Mouse (Mus musculus) MEL (cell line): ENCODE measurements around the gene Dydc2. TPM values are rescaled to one million over a fixed set of nuclear protein-coding genes. Genes with fewer than 3 reads are reported as not detected.

Experiments used
- DNase-seq: peaks from one replicate; pipeline ENCODE4 v3.0.0; 2011; ENCODE audit warnings: low read depth, low spot score
- H3K27ac ChIP-seq: 2 replicates; pipeline ENCODE4 v1.5.1; 2012; ENCODE audit warnings: low read depth, mild to moderate bottlenecking, control low read depth, low read length, moderate library complexity; ENCODE audit not compliant: control insufficient read depth
- H3K27me3 ChIP-seq, 2 experiments: fragments of 150-350 bp in 1 of 2; sonication (generic) in 1 of 2; 2 replicates each; pipeline ENCODE4 v1.6.1; 2012; ENCODE audit warnings: low read length in 2 of 2, mild to moderate bottlenecking in 2 of 2, improper control_type of control experiment in 1 of 2, moderate library complexity in 1 of 2; ENCODE audit not compliant: insufficient read depth in 2 of 2, control insufficient read depth in 1 of 2
- H3K36me3 ChIP-seq, 2 experiments: 2 replicates each; pipeline ENCODE4 v1.6.1; 2012 to 2014; ENCODE audit warnings: low read length in 2 of 2, improper control_type of control experiment in 1 of 2, inconsistent platforms in 1 of 2, mild to moderate bottlenecking in 1 of 2; ENCODE audit not compliant: insufficient read depth in 2 of 2, control insufficient read depth in 1 of 2
- H3K4me1 ChIP-seq, 2 experiments: fragments of 150-350 bp in 1 of 2; sonication (generic) in 1 of 2; 2 replicates each; pipeline ENCODE4 v1.6.1; 2012; ENCODE audit warnings: low read length in 2 of 2, improper control_type of control experiment in 1 of 2, mild to moderate bottlenecking in 1 of 2; ENCODE audit not compliant: insufficient read depth in 2 of 2, control insufficient read depth in 1 of 2
- H3K4me3 ChIP-seq, 2 experiments: fragments of 150-350 bp in 1 of 2; sonication (generic) in 1 of 2; 2 replicates each; pipeline ENCODE4 v1.5.1; 2012; ENCODE audit warnings: low read depth in 2 of 2, low read length in 2 of 2, mild to moderate bottlenecking in 2 of 2, moderate library complexity in 2 of 2, control low read depth in 1 of 2, improper control_type of control experiment in 1 of 2; ENCODE audit not compliant: control insufficient read depth in 1 of 2, insufficient read depth in 1 of 2
- H3K79me2 ChIP-seq: 2 replicates; pipeline ENCODE4 v1.6.1; 2012; ENCODE audit warnings: mild to moderate bottlenecking, low read length, moderate library complexity; ENCODE audit not compliant: control insufficient read depth, poor library complexity, insufficient read depth
- H3K9ac ChIP-seq: 2 replicates; pipeline ENCODE4 v1.6.1; 2012; ENCODE audit warnings: low read depth, mild to moderate bottlenecking, control low read depth, low read length, moderate library complexity; ENCODE audit not compliant: control insufficient read depth, poor library complexity, severe bottlenecking
- H3K9me3 ChIP-seq: fragments of 150-350 bp; sonication (generic); replicated peaks from 2 replicates; pipeline ENCODE4 v1.6.1; 2012; ENCODE audit warnings: mild to moderate bottlenecking, low read length, improper control_type of control experiment, moderate library complexity; ENCODE audit not compliant: insufficient read depth
- CHD1 ChIP-seq: IDR thresholded peaks from 2 replicates; pipeline ENCODE4 v1.6.1; 2012; ENCODE audit warnings: low read depth, mild to moderate bottlenecking, inconsistent platforms, low read length, improper control_type of control experiment
- ETS1 ChIP-seq: IDR thresholded peaks from 2 replicates; pipeline ENCODE4 v1.6.1; 2012; ENCODE audit warnings: low read depth, mild to moderate bottlenecking, inconsistent platforms, low read length, improper control_type of control experiment, moderate library complexity
- HCFC1 ChIP-seq: IDR thresholded peaks from 2 replicates; pipeline ENCODE4 v1.6.1; 2012; ENCODE audit warnings: low read depth, mild to moderate bottlenecking, inconsistent platforms, low read length, improper control_type of control experiment, moderate library complexity
- JUND ChIP-seq: IDR thresholded peaks from 2 replicates; pipeline ENCODE4 v1.6.1; 2011; ENCODE audit warnings: low read depth, mild to moderate bottlenecking, improper control_type of control experiment, low read length
- MAFK ChIP-seq: IDR thresholded peaks from 2 replicates; pipeline ENCODE4 v1.6.1; 2011; ENCODE audit warnings: low read depth, mild to moderate bottlenecking, low read length, improper control_type of control experiment, borderline replicate concordance
- MEF2A ChIP-seq: IDR thresholded peaks from 2 replicates; pipeline ENCODE4 v1.6.1; 2014; ENCODE audit warnings: low read depth, mild to moderate bottlenecking, inconsistent platforms, low read length, improper control_type of control experiment; ENCODE audit not compliant: poor library complexity, insufficient replicate concordance, severe bottlenecking; ENCODE audit errors: extremely low read depth
- MXI1 ChIP-seq: IDR thresholded peaks from 2 replicates; pipeline ENCODE4 v1.6.1; 2011; ENCODE audit warnings: mild to moderate bottlenecking, low read depth, low read length, improper control_type of control experiment
- MYB ChIP-seq: IDR thresholded peaks from 2 replicates; pipeline ENCODE4 v1.6.1; 2011; ENCODE audit warnings: mild to moderate bottlenecking, low read depth, low read length, improper control_type of control experiment
- NRF1 ChIP-seq: IDR thresholded peaks from 2 replicates; pipeline ENCODE4 v1.6.1; 2014; ENCODE audit warnings: low read depth, mild to moderate bottlenecking, inconsistent platforms, low read length, improper control_type of control experiment, moderate library complexity; ENCODE audit not compliant: poor library complexity, insufficient read depth, severe bottlenecking
- POLR2A ChIP-seq, 2 experiments: IDR thresholded peaks; 2 replicates each; pipeline ENCODE4 v1.6.1; 2011 to 2012; ENCODE audit warnings: low read length in 2 of 2, mild to moderate bottlenecking in 2 of 2, control low read depth in 1 of 2, improper control_type of control experiment in 1 of 2, low read depth in 1 of 2, moderate library complexity in 1 of 2; ENCODE audit not compliant: control insufficient read depth in 1 of 2, insufficient read depth in 1 of 2, poor library complexity in 1 of 2
- RCOR1 ChIP-seq: IDR thresholded peaks from 2 replicates; pipeline ENCODE4 v1.6.1; 2012; ENCODE audit warnings: low read depth, mild to moderate bottlenecking, inconsistent platforms, low read length, improper control_type of control experiment
- SIN3A ChIP-seq: IDR thresholded peaks from 2 replicates; pipeline ENCODE4 v1.6.1; 2012; ENCODE audit warnings: low read length, improper control_type of control experiment, inconsistent platforms
- SMC3 ChIP-seq: IDR thresholded peaks from 2 replicates; pipeline ENCODE4 v1.6.1; 2011; ENCODE audit warnings: low read depth, low read length, improper control_type of control experiment
- USF1 ChIP-seq: IDR thresholded peaks from 2 replicates; pipeline ENCODE4 v1.6.1; 2014; ENCODE audit warnings: low read depth, mild to moderate bottlenecking, inconsistent platforms, low read length, improper control_type of control experiment, moderate library complexity
- USF2 ChIP-seq, 2 experiments: IDR thresholded peaks; 2 replicates each; pipeline ENCODE4 v1.6.1; 2011 to 2012; ENCODE audit warnings: improper control_type of control experiment in 2 of 2, low read length in 2 of 2, borderline replicate concordance in 1 of 2, inconsistent platforms in 1 of 2, low read depth in 1 of 2, mild to moderate bottlenecking in 1 of 2; ENCODE audit not compliant: insufficient read depth in 1 of 2
- ZC3H11A ChIP-seq: IDR thresholded peaks from 2 replicates; pipeline ENCODE4 v1.6.1; 2012; ENCODE audit warnings: low read depth, mild to moderate bottlenecking, inconsistent platforms, low read length, improper control_type of control experiment
- ZMIZ1 ChIP-seq: IDR thresholded peaks from 2 replicates; pipeline ENCODE4 v1.6.1; 2012; ENCODE audit warnings: low read depth, mild to moderate bottlenecking, inconsistent platforms, low read length, improper control_type of control experiment, moderate library complexity
- ZNF384 ChIP-seq: IDR thresholded peaks from 2 replicates; pipeline ENCODE4 v1.6.1; 2012; ENCODE audit warnings: low read depth, mild to moderate bottlenecking, inconsistent platforms, low read length, improper control_type of control experiment
- polyA plus RNA-seq, 2 experiments: library from polyadenylated mRNA; stranded (reverse) in 1 of 2; unstranded in 1 of 2; fragments of >175 nt in 1 of 2; fragments of >200 nt in 1 of 2; gene quantifications; 2 replicates each; pipeline versions ENCODE4 v1.2.1 to v1.2.4; 2012; ENCODE audit warnings: low replicate concordance in 2 of 2, low read depth in 1 of 2; ENCODE audit not compliant: insufficient read length in 2 of 2, insufficient read depth in 1 of 2, missing spikeins in 1 of 2
- total RNA-seq: library from RNA; depleted of rRNA; stranded (reverse); fragments of 300-350 nt; gene quantifications from 2 replicates; pipeline ENCODE4 v1.2.3, GENCODE M21; 2012

Dydc2 gene
- total and polyA plus RNA-seq, 3 experiments = not detected

- peaks cover 19 to 29% of the 10 kb centered on the region in 2 experiments for H3K4me1 ChIP-seq
- H3K9ac ChIP-seq = no peak overlapping the region
- no peak overlapping the region for H3K4me3 ChIP-seq
- TF ChIP-seq ETS1 (no peak), NRF1 (no peak), CHD1 (no peak), MAFK (no peak), MEF2A (no peak), USF1 (no peak), SIN3A (no peak), RCOR1 (no peak), MXI1 (no peak), ZC3H11A (no peak), JUND (no peak), ZNF384 (no peak), MYB (no peak), USF2 (IDR thresholded peaks at IDR 0.05; ENCODE audit: borderline replicate concordance in 1 of 2, insufficient read depth in 1 of 2, low read depth in 1 of 2, low read length in 2 of 2) (no peak), ZMIZ1 (no peak), SMC3 (no peak), HCFC1 (no peak)
- no peaks in the 10 kb centered on the region for H3K27me3 ChIP-seq
- no peak for DNase-seq
- no peaks in the 10 kb centered on the region for H3K79me2 ChIP-seq
- peaks cover 0 to 26% of the 10 kb centered on the region in 2 experiments; a peak in 2 of 4 replicates for H3K36me3 ChIP-seq
- H3K27ac ChIP-seq = no peak overlapping the region
- no peaks in the 10 kb centered on the region for H3K9me3 ChIP-seq
Measured at GRCm38 (mm10) chr14:41005716-41006115, 63.3 kb downstream of the Dydc2 start.

GRCm38 (mm10) chr14:41004201-41005141 lies 64.5 kb downstream of the Dydc2 start:
- no peak overlapping the region for H3K27ac ChIP-seq
- H3K36me3 ChIP-seq = peaks cover 0 to 26% of the 10 kb centered on the region in 2 experiments; a peak in 2 of 4 replicates
- H3K9ac ChIP-seq = no peak overlapping the region
- no peaks in the 10 kb centered on the region for H3K9me3 ChIP-seq
- peaks cover 19 to 29% of the 10 kb centered on the region in 2 experiments for H3K4me1 ChIP-seq
- TF ChIP-seq POLR2A (IDR thresholded peaks at IDR 0.05; ENCODE audit: control insufficient read depth in 1 of 2, insufficient read depth in 1 of 2, low read depth in 1 of 2, low read length in 2 of 2, poor library complexity in 1 of 2) = no peak
- no peak for TF ChIP-seq USF1
- H3K27me3 ChIP-seq = no peaks in the 10 kb centered on the region
- no peak overlapping the region for H3K4me3 ChIP-seq
- no peaks in the 10 kb centered on the region for H3K79me2 ChIP-seq
- DNase-seq = no peak
